19 mouse cellular contexts compared by ENCODE assay signal in the genomic region with DNA sequence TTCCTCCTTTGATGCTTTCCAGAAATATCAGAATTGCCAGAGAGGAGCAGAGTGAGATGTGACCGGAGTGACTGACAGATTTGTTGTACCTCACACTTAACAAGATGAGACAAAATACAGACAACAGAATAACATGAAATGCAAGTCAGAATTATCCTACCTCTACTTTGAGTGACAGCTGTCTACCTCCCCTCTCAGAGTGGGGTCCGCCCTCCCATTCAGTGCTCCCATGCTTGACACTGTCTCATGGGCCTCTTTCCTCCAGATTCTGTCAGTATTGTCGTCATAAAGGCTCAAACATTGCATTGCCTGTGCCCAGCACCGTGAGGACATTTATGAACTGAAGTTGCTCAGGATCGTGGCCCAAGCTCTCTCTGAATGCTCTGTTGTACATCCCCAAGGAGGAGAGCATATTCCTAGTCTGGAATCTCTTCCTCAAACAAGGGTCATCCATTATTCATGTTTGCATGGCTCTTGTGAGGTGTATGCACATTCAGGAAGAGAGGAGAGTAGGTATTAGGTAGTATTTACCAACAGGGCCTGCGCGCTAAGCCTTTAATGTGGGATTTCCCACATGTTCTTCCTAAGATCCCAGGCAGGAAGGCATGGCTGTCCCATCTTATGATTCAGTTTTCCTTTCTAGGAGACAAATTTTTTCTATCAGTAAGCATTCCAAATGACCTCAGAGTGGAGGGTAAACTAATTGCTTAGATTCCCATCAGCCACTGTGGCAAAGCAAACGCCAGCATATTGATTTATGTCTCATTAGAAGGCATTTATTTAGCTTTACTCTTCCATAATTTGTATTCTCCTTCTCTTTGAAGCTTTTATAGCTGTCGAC. TPM values are rescaled to one million over a fixed set of nuclear protein-coding genes. Genes with fewer than 3 reads are reported as not detected.
DNase-seq lines count a peak whose midpoint lies in the region; ATAC-seq and TF ChIP-seq lines count a peak whose summit lies in the region.
"Had no signal": no experiment of that assay in that cellular context is flagged by ENCODE, and none has a peak within 500 bp of the region (broad histone marks: within the 10 kb centered on the region; RNA-seq: fewer than 3 reads in every experiment).

No protein-coding gene starts in this region.

- H3K27ac ChIP-seq in forebrain, embryonic 10.5 days = peak overlapping the region; percentile 67
- no peak overlapping the region for H3K27ac ChIP-seq in forebrain, embryonic 15.5 days (replicated peaks)
- peak overlapping the region; percentile 3; the same call in 1 of the 2 replicates for H3K27ac ChIP-seq in kidney, adult 2 months (ENCODE audit: insufficient read depth, low read depth, low read length)
- peak overlapping the region; percentile 16; the same call in 1 of the 2 replicates for H3K27ac ChIP-seq in liver, embryonic 12.5 days
- H3K27ac ChIP-seq in liver, postnatal 0 days (ENCODE audit: low read depth) = no peak overlapping the region
- no peak overlapping the region for H3K27ac ChIP-seq in midbrain, embryonic 15.5 days
- H3K27ac ChIP-seq in thymus, adult 2 months (ENCODE audit: control insufficient read depth, insufficient read depth, low read length) = no peak overlapping the region
- H3K27ac ChIP-seq: hindbrain, embryonic 14.5 days; left cerebral cortex, adult 2 months; liver, embryonic 15.5 days; neural tube, embryonic 13.5 days had no signal

- peaks cover 32% of the 10 kb centered on the region for H3K36me3 ChIP-seq in forebrain, embryonic 10.5 days (replicated peaks)
- H3K36me3 ChIP-seq in forebrain, embryonic 15.5 days = no peaks in the 10 kb centered on the region
- H3K36me3 ChIP-seq in kidney, adult 2 months (ENCODE audit: control insufficient read depth, insufficient read depth, low read length) = no peaks in the 10 kb centered on the region
- H3K36me3 ChIP-seq in liver, embryonic 12.5 days = 0 out of 2 replicates have a peak, but pooled peaks cover 3% of the 10 kb centered on the region
- no peaks in the 10 kb centered on the region for H3K36me3 ChIP-seq in liver, postnatal 0 days (replicated peaks; ENCODE audit: insufficient read depth, low read length)
- no peaks in the 10 kb centered on the region for H3K36me3 ChIP-seq in midbrain, embryonic 15.5 days (replicated peaks)
- no peaks in the 10 kb centered on the region for H3K36me3 ChIP-seq in thymus, adult 2 months (ENCODE audit: control insufficient read depth, insufficient read depth, low read length)
- H3K36me3 ChIP-seq: liver, embryonic 15.5 days; neural tube, embryonic 13.5 days had no signal

- no peak for DNase-seq in forebrain, embryonic 10.5 days (ENCODE audit: extremely low spot score, low spot score)
- DNase-seq in kidney, adult 2 months = no peak
- DNase-seq in kidney, adult 18-20 months = no peak
- DNase-seq in liver, postnatal 0 days = no peak
- no peak for DNase-seq in thymus, adult 2 months
- DNase-seq: adrenal gland, adult 2 months; cerebellum, adult 8-10 months; heart, postnatal 10 days; layer of hippocampus, adult 9-11 months; spleen, adult 18-20 months; thymus, adult 18-20 months had no signal

- TF ChIP-seq CTCF in kidney, adult 2 months (conservative IDR thresholded peaks at IDR 0.05; ENCODE audit: insufficient read depth, insufficient read length, low read depth, low read length) = no peak
- no peak for TF ChIP-seq CTCF in liver, postnatal 0 days (IDR thresholded peaks at IDR 0.05; ENCODE audit: low read depth)
- no peak for TF ChIP-seq CTCF in thymus, adult 2 months (IDR thresholded peaks at IDR 0.05; ENCODE audit: borderline replicate concordance, control insufficient read depth, extremely low read depth, insufficient read depth, low read length, poor library complexity)

- no peak overlapping the region for H3K4me3 ChIP-seq in forebrain, embryonic 10.5 days
- no peak overlapping the region for H3K4me3 ChIP-seq in forebrain, embryonic 15.5 days
- no peak overlapping the region for H3K4me3 ChIP-seq in kidney, adult 2 months (ENCODE audit: insufficient read depth, low read depth, low read length)
- H3K4me3 ChIP-seq in liver, embryonic 12.5 days = no peak overlapping the region
- no peak overlapping the region for H3K4me3 ChIP-seq in liver, postnatal 0 days (ENCODE audit: low read depth, low read length)
- no peak overlapping the region for H3K4me3 ChIP-seq in midbrain, embryonic 15.5 days
- H3K4me3 ChIP-seq in thymus, adult 2 months (ENCODE audit: control insufficient read depth, insufficient read depth, low read length) = no peak overlapping the region
- H3K4me3 ChIP-seq: left cerebral cortex, adult 2 months; liver, embryonic 15.5 days; neural tube, embryonic 13.5 days had no signal

- no peak for ATAC-seq in forebrain, embryonic 15.5 days (replicated peaks)
- no peak for ATAC-seq in liver, embryonic 12.5 days
- no peak; the same call in 1 of the 2 replicates for ATAC-seq in liver, postnatal 0 days
- 0 out of 2 replicates have a peak, but pooled peaks have one; percentile 11 for ATAC-seq in midbrain, embryonic 15.5 days (replicated peaks)
- ATAC-seq: lung, postnatal 0 days had no signal

- H3K27me3 ChIP-seq in forebrain, embryonic 10.5 days (ENCODE audit: poor library complexity, severe bottlenecking) = no peaks in the 10 kb centered on the region
- no peaks in the 10 kb centered on the region for H3K27me3 ChIP-seq in forebrain, embryonic 15.5 days
- no peaks in the 10 kb centered on the region for H3K27me3 ChIP-seq in kidney, adult 2 months (replicated peaks; ENCODE audit: control insufficient read depth, insufficient read depth, low read length)
- no peaks in the 10 kb centered on the region for H3K27me3 ChIP-seq in liver, embryonic 12.5 days (replicated peaks)
- no peaks in the 10 kb centered on the region for H3K27me3 ChIP-seq in liver, postnatal 0 days (ENCODE audit: insufficient read depth, low read length)
- H3K27me3 ChIP-seq in midbrain, embryonic 15.5 days (replicated peaks) = no peaks in the 10 kb centered on the region
- H3K27me3 ChIP-seq in thymus, adult 2 months (ENCODE audit: control insufficient read depth, insufficient read depth, low read length) = no peaks in the 10 kb centered on the region
- H3K27me3 ChIP-seq: liver, embryonic 15.5 days; neural tube, embryonic 13.5 days had no signal

- TF ChIP-seq POLR2A in kidney, adult 2 months (IDR thresholded peaks at IDR 0.05; ENCODE audit: low read depth, low read length) = no peak
- no peak for TF ChIP-seq POLR2A in thymus, adult 2 months (IDR thresholded peaks at IDR 0.05; ENCODE audit: control insufficient read depth, extremely low read depth, insufficient read depth, low read length, poor library complexity)

- no peak overlapping the region for H3K4me2 ChIP-seq in forebrain, embryonic 15.5 days (replicated peaks)
- no peak overlapping the region for H3K4me2 ChIP-seq in liver, embryonic 12.5 days
- H3K4me2 ChIP-seq in liver, postnatal 0 days (ENCODE audit: low read depth, low read length) = no peak overlapping the region
- no peak overlapping the region for H3K4me2 ChIP-seq in midbrain, embryonic 15.5 days
- H3K4me2 ChIP-seq: hindbrain, embryonic 14.5 days; liver, embryonic 15.5 days; neural tube, embryonic 13.5 days had no signal

- no peak overlapping the region for H3K9ac ChIP-seq in forebrain, embryonic 15.5 days (replicated peaks)
- H3K9ac ChIP-seq in liver, embryonic 12.5 days = no peak overlapping the region
- H3K9ac ChIP-seq in liver, postnatal 0 days (replicated peaks) = no peak overlapping the region
- H3K9ac ChIP-seq in midbrain, embryonic 15.5 days = no peak overlapping the region
- H3K9ac ChIP-seq: hindbrain, embryonic 14.5 days; liver, embryonic 15.5 days; neural tube, embryonic 13.5 days had no signal

- 71% methylated on average over 9 of the region's 9 CpGs for WGBS in forebrain, embryonic 10.5 days
- WGBS in forebrain, embryonic 15.5 days = 60% methylated on average over 9 of the region's 9 CpGs
- 71% methylated on average over 9 of the region's 9 CpGs for WGBS in kidney, adult 2 months
- WGBS in liver, embryonic 12.5 days (ENCODE audit: insufficient replicate concordance) = 71% methylated on average over 9 of the region's 9 CpGs
- WGBS in liver, postnatal 0 days (ENCODE audit: insufficient replicate concordance) = 69% methylated on average over 9 of the region's 9 CpGs
- WGBS in midbrain, embryonic 15.5 days = 60% methylated on average over 9 of the region's 9 CpGs
- 85% methylated on average over 9 of the region's 9 CpGs for WGBS in thymus, adult 2 months

- TF ChIP-seq EP300 in liver, postnatal 0 days (IDR thresholded peaks at IDR 0.05; ENCODE audit: low read depth) = no peak

- 0 out of 2 replicates have a peak, but pooled peaks cover 3% of the 10 kb centered on the region for H3K9me3 ChIP-seq in forebrain, embryonic 10.5 days
- H3K9me3 ChIP-seq in forebrain, embryonic 15.5 days = no peaks in the 10 kb centered on the region
- no peaks in the 10 kb centered on the region for H3K9me3 ChIP-seq in liver, embryonic 12.5 days (replicated peaks)
- no peaks in the 10 kb centered on the region for H3K9me3 ChIP-seq in liver, postnatal 0 days (ENCODE audit: low read length)
- no peaks in the 10 kb centered on the region for H3K9me3 ChIP-seq in midbrain, embryonic 15.5 days
- H3K9me3 ChIP-seq: liver, embryonic 15.5 days; neural tube, embryonic 13.5 days had no signal

- H3K4me1 ChIP-seq in forebrain, embryonic 10.5 days = peaks cover 92% of the 10 kb centered on the region
- H3K4me1 ChIP-seq in forebrain, embryonic 15.5 days = peaks cover 11% of the 10 kb centered on the region
- H3K4me1 ChIP-seq in kidney, adult 2 months (ENCODE audit: control insufficient read depth, insufficient read depth, low read length) = peaks cover 12% of the 10 kb centered on the region
- peaks cover 65% of the 10 kb centered on the region for H3K4me1 ChIP-seq in liver, embryonic 12.5 days
- peaks cover 23% of the 10 kb centered on the region for H3K4me1 ChIP-seq in liver, postnatal 0 days (ENCODE audit: insufficient read depth)
- 0 out of 2 replicates have a peak, but pooled peaks cover 10% of the 10 kb centered on the region for H3K4me1 ChIP-seq in midbrain, embryonic 15.5 days
- H3K4me1 ChIP-seq in thymus, adult 2 months (replicated peaks; ENCODE audit: control insufficient read depth, insufficient read depth, low read length) = no peaks in the 10 kb centered on the region

RNA-seq across cellular contexts. Expression of gene Nid2, which starts 14.7 kb away (rescaled TPM):
- polyA plus RNA-seq in forebrain, embryonic 10.5 days (2016; fragmentation: Nextera tagmentation; extraction: Ambion mirVana) = 50.2 and 55.6 TPM in 2 replicates
- polyA plus RNA-seq in forebrain, embryonic 15.5 days (2015; fragmentation: Nextera tagmentation; extraction: Ambion mirVana) = 22.2 and 29.9 TPM in 2 replicates
- polyA plus RNA-seq in kidney, adult 2 months (2012; rRNA removed) = 17.6 and 21.4 TPM in 2 replicates
- 24.1 and 24.2 TPM in 2 replicates for polyA plus RNA-seq in liver, embryonic 12.5 days (2016; fragmentation: Nextera tagmentation; extraction: Ambion mirVana)
- polyA plus RNA-seq in liver, postnatal 0 days (2015; fragmentation: Nextera tagmentation; extraction: Ambion mirVana) = 4.9 and 5.9 TPM in 2 replicates
- polyA plus RNA-seq in midbrain, embryonic 15.5 days (2015; fragmentation: Nextera tagmentation; extraction: Ambion mirVana) = 41.0 and 44.4 TPM in 2 replicates
- 4.2 and 4.7 TPM in 2 replicates for polyA plus RNA-seq in thymus, adult 2 months (2012; rRNA removed)

RNA-seq across cellular contexts. Expression of gene Rtraf, which starts 57.9 kb away (rescaled TPM):
- 232 and 234 TPM in 2 replicates for polyA plus RNA-seq in forebrain, embryonic 10.5 days (2016; fragmentation: Nextera tagmentation; extraction: Ambion mirVana)
- 188 and 190 TPM in 2 replicates for polyA plus RNA-seq in forebrain, embryonic 15.5 days (2015; fragmentation: Nextera tagmentation; extraction: Ambion mirVana)
- 37.9 and 47.3 TPM in 2 replicates for polyA plus RNA-seq in kidney, adult 2 months (2012; rRNA removed)
- polyA plus RNA-seq in liver, embryonic 12.5 days (2016; fragmentation: Nextera tagmentation; extraction: Ambion mirVana) = 118 and 123 TPM in 2 replicates
- 100 and 106 TPM in 2 replicates for polyA plus RNA-seq in liver, postnatal 0 days (2015; fragmentation: Nextera tagmentation; extraction: Ambion mirVana)
- 135 and 137 TPM in 2 replicates for polyA plus RNA-seq in midbrain, embryonic 15.5 days (2015; fragmentation: Nextera tagmentation; extraction: Ambion mirVana)
- 27.0 and 27.8 TPM in 2 replicates for polyA plus RNA-seq in thymus, adult 2 months (2012; rRNA removed)

Comparison
In these comparisons a context has a peak if more than half of its experiments do, and no peak if none do; other contexts are left out.
1. H3K27ac ChIP-seq: peak in forebrain, embryonic 10.5 days (single experiment), kidney, adult 2 months (single experiment) and liver, embryonic 12.5 days (single experiment); none in forebrain, embryonic 15.5 days (single experiment), liver, postnatal 0 days (single experiment), midbrain, embryonic 15.5 days (single experiment) and thymus, adult 2 months (single experiment).